Mouse (Mus musculus): ENCODE data around the gene Calml4. TPM values are rescaled to one million over a fixed set of nuclear protein-coding genes. Genes with fewer than 3 reads are reported as not detected.

Gene Calml4
- total and polyA plus RNA-seq, 3 experiments, result 0.62 to 4.6 TPM; not detected in 1

GRCm38 (mm10) chr9:62877825-62878224, 19.9 kb downstream of the Calml4 start:
- Histone ChIP-seq H3K27me3 (ENCODE audit: control insufficient read depth in 1 of 2, insufficient read depth in 2 of 2, low read length in 2 of 2) (no peaks in the 10 kb centered on the region), H3K9ac (ENCODE audit: control insufficient read depth, low read depth, low read length, poor library complexity, severe bottlenecking) (no peak overlapping the region), H3K36me3 (ENCODE audit: control insufficient read depth in 1 of 2, insufficient read depth in 2 of 2, low read length in 2 of 2) (peaks cover 3 to 18% of the 10 kb centered on the region in 2 experiments), H3K27ac (ENCODE audit: control insufficient read depth, low read depth, low read length) (no peak overlapping the region), H3K4me3 (ENCODE audit: control insufficient read depth in 1 of 2, insufficient read depth in 1 of 2, low read depth in 2 of 2, low read length in 2 of 2) (no peak overlapping the region), H3K79me2 (ENCODE audit: control insufficient read depth, insufficient read depth, low read length, poor library complexity) (no peaks in the 10 kb centered on the region), H3K4me1 (ENCODE audit: control insufficient read depth in 1 of 2, insufficient read depth in 2 of 2, low read length in 2 of 2) (peaks cover 14 to 20% of the 10 kb centered on the region in 2 experiments), H3K9me3 (replicated peaks; ENCODE audit: insufficient read depth, low read length) (no peaks in the 10 kb centered on the region)
- no peak for DNase-seq (ENCODE audit: low read depth, low spot score)
- TF ChIP-seq NELFE (IDR thresholded peaks at IDR 0.05; ENCODE audit: low read depth, low read length) (no peak), TCF12 (IDR thresholded peaks at IDR 0.05; ENCODE audit: low read depth, low read length) (no peak), CTCF (IDR thresholded peaks at IDR 0.05 in 2 of 3, conservative IDR thresholded peaks at IDR 0.05 in 1 of 3; ENCODE audit: control insufficient read depth in 1 of 3, insufficient read depth in 1 of 3, low read depth in 2 of 3, low read length in 3 of 3, poor library complexity in 1 of 3, severe bottlenecking in 1 of 3) (no peak), MAX (IDR thresholded peaks at IDR 0.05; ENCODE audit: low read length) (no peak), KAT2A (conservative IDR thresholded peaks at IDR 0.05; ENCODE audit: low read depth, low read length) (no peak), MAZ (IDR thresholded peaks at IDR 0.05; ENCODE audit: low read depth, low read length) (no peak), POLR2AphosphoS2 (IDR thresholded peaks at IDR 0.05; ENCODE audit: low read length) (no peak)

- DNase-seq (ENCODE audit: low read depth, low spot score), result no peak
- no peak overlapping the region for H3K27ac ChIP-seq (ENCODE audit: control insufficient read depth, low read depth, low read length)
- H3K27me3 ChIP-seq (ENCODE audit: control insufficient read depth in 1 of 2, insufficient read depth in 2 of 2, low read length in 2 of 2), result no peaks in the 10 kb centered on the region
- H3K36me3 ChIP-seq (ENCODE audit: control insufficient read depth in 1 of 2, insufficient read depth in 2 of 2, low read length in 2 of 2), result peaks cover 11 to 16% of the 10 kb centered on the region in 2 experiments
- H3K79me2 ChIP-seq (ENCODE audit: control insufficient read depth, insufficient read depth, low read length, poor library complexity), result no peaks in the 10 kb centered on the region
- no peak overlapping the region for H3K9ac ChIP-seq (ENCODE audit: control insufficient read depth, low read depth, low read length, poor library complexity, severe bottlenecking)
- no peak overlapping the region for H3K4me3 ChIP-seq (ENCODE audit: control insufficient read depth in 1 of 2, insufficient read depth in 1 of 2, low read depth in 2 of 2, low read length in 2 of 2)
- H3K4me1 ChIP-seq (ENCODE audit: control insufficient read depth in 1 of 2, insufficient read depth in 2 of 2, low read length in 2 of 2), result peaks cover 3 to 9% of the 10 kb centered on the region in 2 experiments
- no peak for TF ChIP-seq ZMIZ1 (IDR thresholded peaks at IDR 0.05; ENCODE audit: low read depth, low read length)
- TF ChIP-seq UBTF (IDR thresholded peaks at IDR 0.05; ENCODE audit: borderline replicate concordance, insufficient read depth, low read depth, low read length), result no peak
- TF ChIP-seq RAD21 (IDR thresholded peaks at IDR 0.05; ENCODE audit: low read depth, low read length), result no peak
- no peak for TF ChIP-seq TAL1 (IDR thresholded peaks at IDR 0.05; ENCODE audit: low read length)
- no peaks in the 10 kb centered on the region for H3K9me3 ChIP-seq (replicated peaks; ENCODE audit: insufficient read depth, low read length)
Measured at GRCm38 (mm10) chr9:62881871-62882270, 24.0 kb downstream of the Calml4 start.

- no peak for TF ChIP-seq KAT2A (conservative IDR thresholded peaks at IDR 0.05; ENCODE audit: low read depth, low read length)
- no peak for TF ChIP-seq JUND (IDR thresholded peaks at IDR 0.05; ENCODE audit: low read depth, low read length)
- no peak for TF ChIP-seq MAFK (IDR thresholded peaks at IDR 0.05; ENCODE audit: borderline replicate concordance, low read depth, low read length)
- TF ChIP-seq CHD1 (IDR thresholded peaks at IDR 0.05; ENCODE audit: low read depth, low read length), result no peak
- no peak for TF ChIP-seq SMC3 (IDR thresholded peaks at IDR 0.05; ENCODE audit: low read depth, low read length)
- no peak for TF ChIP-seq ZNF384 (IDR thresholded peaks at IDR 0.05; ENCODE audit: low read depth, low read length)
- TF ChIP-seq ELF1 (IDR thresholded peaks at IDR 0.05; ENCODE audit: low read depth, low read length), result no peak
- TF ChIP-seq GATA1 (IDR thresholded peaks at IDR 0.05; ENCODE audit: low read depth, low read length), result no peak
- no peak for TF ChIP-seq MAX (IDR thresholded peaks at IDR 0.05; ENCODE audit: low read length)
- no peak for TF ChIP-seq MAZ (IDR thresholded peaks at IDR 0.05; ENCODE audit: low read depth, low read length)
- TF ChIP-seq USF1 (IDR thresholded peaks at IDR 0.05; ENCODE audit: low read depth, low read length), result no peak
- Histone ChIP-seq H3K4me1 (ENCODE audit: control insufficient read depth in 1 of 2, insufficient read depth in 2 of 2, low read length in 2 of 2) (peaks cover 4 to 12% of the 10 kb centered on the region in 2 experiments), H3K9me3 (replicated peaks; ENCODE audit: insufficient read depth, low read length) (no peaks in the 10 kb centered on the region), H3K9ac (ENCODE audit: control insufficient read depth, low read depth, low read length, poor library complexity, severe bottlenecking) (0 out of 2 replicates have a peak overlapping the region, but pooled peaks have one; percentile 25), H3K36me3 (ENCODE audit: control insufficient read depth in 1 of 2, insufficient read depth in 2 of 2, low read length in 2 of 2) (peaks cover 11 to 14% of the 10 kb centered on the region in 2 experiments), H3K79me2 (ENCODE audit: control insufficient read depth, insufficient read depth, low read length, poor library complexity) (no peaks in the 10 kb centered on the region), H3K27me3 (ENCODE audit: control insufficient read depth in 1 of 2, insufficient read depth in 2 of 2, low read length in 2 of 2) (no peaks in the 10 kb centered on the region), H3K27ac (ENCODE audit: control insufficient read depth, low read depth, low read length) (peak overlapping the region; percentile 66; the same call in 1 of the 2 replicates), H3K4me3 (ENCODE audit: control insufficient read depth in 1 of 2, insufficient read depth in 1 of 2, low read depth in 2 of 2, low read length in 2 of 2) (no peak overlapping the region)
- peak; percentile 58 for DNase-seq (ENCODE audit: low read depth, low spot score)
Measured at GRCm38 (mm10) chr9:62894486-62894885, 36.6 kb downstream of the Calml4 start.

Measured in MEL (cell line).